Mouse (Mus musculus): ENCODE measurements around the gene Ccnb1. TPM values are rescaled to one million over a fixed set of nuclear protein-coding genes. Genes with fewer than 3 reads are reported as not detected.
A peak's percentile ranks its signal among the peaks of the same experiment; 100 is the strongest.

The Ccnb1 gene
- polyA plus RNA-seq, 1 experiment from 2014 or later = 239 TPM

- no peak overlapping the region for H3K9ac ChIP-seq (ENCODE audit: low read depth, low read length)
- H3K9me3 ChIP-seq (replicated peaks; ENCODE audit: control insufficient read depth, low read length) = no peaks in the 10 kb centered on the region
- H3K4me3 ChIP-seq (ENCODE audit: low read depth, low read length) = no peak overlapping the region
- H3K27ac ChIP-seq (ENCODE audit: low read depth, low read length) = no peak overlapping the region
- no peaks in the 10 kb centered on the region for H3K36me3 ChIP-seq (ENCODE audit: control insufficient read depth, insufficient read depth, low read length)
- ATAC-seq (replicated peaks; ENCODE audit: insufficient number of reproducible peaks, low FRiP score, low TSS enrichment) = no peak
- WGBS (ENCODE audit: insufficient replicate concordance) = 77% methylated on average over 8 of the region's 8 CpGs
- H3K27me3 ChIP-seq (ENCODE audit: control insufficient read depth, insufficient read depth, low read length) = no peaks in the 10 kb centered on the region
- H3K4me2 ChIP-seq = no peak overlapping the region; the same call in 1 of the 2 replicates
- H3K4me1 ChIP-seq (ENCODE audit: control insufficient read depth, insufficient read depth, low read length) = no peaks in the 10 kb centered on the region
These were observed 33.8 kb downstream of the Ccnb1 start for GRCm38 (mm10) chr13:100752529-100752928.

GRCm38 (mm10) chr13:100751402-100751801 lies 35.0 kb downstream of the Ccnb1 start:
- no peaks in the 10 kb centered on the region for H3K4me1 ChIP-seq (ENCODE audit: control insufficient read depth, insufficient read depth, low read length)
- no peak overlapping the region for H3K4me2 ChIP-seq
- H3K9me3 ChIP-seq (replicated peaks; ENCODE audit: control insufficient read depth, low read length) = no peaks in the 10 kb centered on the region
- no peak overlapping the region for H3K27ac ChIP-seq (ENCODE audit: low read depth, low read length)
- 72% methylated on average over 3 of the region's 3 CpGs for WGBS (ENCODE audit: insufficient replicate concordance)
- H3K4me3 ChIP-seq (ENCODE audit: low read depth, low read length) = no peak overlapping the region
- H3K36me3 ChIP-seq (ENCODE audit: control insufficient read depth, insufficient read depth, low read length) = no peaks in the 10 kb centered on the region
- H3K9ac ChIP-seq (ENCODE audit: low read depth, low read length) = no peak overlapping the region
- H3K27me3 ChIP-seq (ENCODE audit: control insufficient read depth, insufficient read depth, low read length) = no peaks in the 10 kb centered on the region
- no peak for ATAC-seq (replicated peaks; ENCODE audit: insufficient number of reproducible peaks, low FRiP score, low TSS enrichment)

DNA sequence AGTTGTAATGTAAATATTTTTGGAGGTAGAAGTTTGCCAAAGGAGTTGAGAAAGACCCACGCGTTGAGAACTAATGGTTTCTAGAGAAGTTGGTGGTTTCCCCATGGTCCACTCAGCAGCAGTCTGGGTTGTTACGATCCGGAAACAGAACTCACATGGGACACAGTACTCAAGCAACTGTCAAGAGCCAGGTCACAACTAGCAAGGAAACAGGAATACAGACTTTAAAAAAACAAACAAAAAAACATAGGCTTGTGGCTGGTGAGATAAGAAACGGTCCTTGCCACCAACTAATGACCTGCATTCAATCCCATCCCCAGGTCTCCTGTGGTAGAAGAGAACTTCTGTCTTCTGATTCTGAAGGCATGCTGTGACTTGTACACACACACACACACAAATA lies 35.6 kb downstream of the Ccnb1 start:
- Histone ChIP-seq H3K4me3 (ENCODE audit: low read depth, low read length) (no peak overlapping the region), H3K27me3 (ENCODE audit: control insufficient read depth, insufficient read depth, low read length) (no peaks in the 10 kb centered on the region), H3K36me3 (ENCODE audit: control insufficient read depth, insufficient read depth, low read length) (no peaks in the 10 kb centered on the region), H3K4me1 (ENCODE audit: control insufficient read depth, insufficient read depth, low read length) (no peaks in the 10 kb centered on the region), H3K9ac (ENCODE audit: low read depth, low read length) (no peak overlapping the region), H3K27ac (ENCODE audit: low read depth, low read length) (no peak overlapping the region), H3K9me3 (replicated peaks; ENCODE audit: control insufficient read depth, low read length) (no peaks in the 10 kb centered on the region), H3K4me2 (no peak overlapping the region)
- 60% methylated on average over 5 of the region's 5 CpGs for WGBS (ENCODE audit: insufficient replicate concordance)
- ATAC-seq (replicated peaks; ENCODE audit: insufficient number of reproducible peaks, low FRiP score, low TSS enrichment) = no peak

GRCm38 (mm10) chr13:100748638-100749037 lies 37.7 kb downstream of the Ccnb1 start:
- Histone ChIP-seq H3K4me3 (ENCODE audit: low read depth, low read length) (no peak overlapping the region), H3K36me3 (ENCODE audit: control insufficient read depth, insufficient read depth, low read length) (no peaks in the 10 kb centered on the region), H3K4me1 (ENCODE audit: control insufficient read depth, insufficient read depth, low read length) (0 out of 2 replicates have a peak, but pooled peaks cover 3% of the 10 kb centered on the region), H3K9me3 (replicated peaks; ENCODE audit: control insufficient read depth, low read length) (no peaks in the 10 kb centered on the region), H3K9ac (ENCODE audit: low read depth, low read length) (no peak overlapping the region), H3K27ac (ENCODE audit: low read depth, low read length) (no peak overlapping the region), H3K4me2 (no peak overlapping the region), H3K27me3 (ENCODE audit: control insufficient read depth, insufficient read depth, low read length) (no peaks in the 10 kb centered on the region)
- WGBS (ENCODE audit: insufficient replicate concordance) = 39% methylated on average over 8 of the region's 8 CpGs
- 0 out of 2 replicates have a peak, but pooled peaks have one; percentile 16 for ATAC-seq (replicated peaks; ENCODE audit: insufficient number of reproducible peaks, low FRiP score, low TSS enrichment)

DNA sequence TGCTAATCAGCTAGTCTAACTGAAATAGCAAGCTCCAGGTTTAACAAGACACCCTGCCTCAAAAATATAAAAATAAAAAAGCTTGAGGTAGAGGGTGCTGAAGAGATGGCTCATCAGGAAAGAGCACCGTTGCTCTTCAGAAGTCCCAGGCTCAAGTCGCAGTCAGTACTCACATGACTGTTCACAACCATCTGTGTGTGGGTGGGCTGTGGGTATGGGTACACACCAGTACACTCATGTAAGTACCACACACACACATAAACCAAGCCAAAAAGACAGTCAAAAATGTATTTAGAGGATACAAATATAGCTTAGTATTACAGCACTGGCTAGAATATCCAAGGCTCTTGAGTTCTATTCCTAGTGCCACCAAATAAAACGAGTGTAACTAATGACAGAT lies 40.3 kb downstream of the Ccnb1 start:
- no peaks in the 10 kb centered on the region for H3K27me3 ChIP-seq (ENCODE audit: control insufficient read depth, insufficient read depth, low read length)

GRCm38 (mm10) chr13:100744036-100744744 lies 42.2 kb downstream of the Ccnb1 start, which contains the start of gene Mrps36:
Gene Mrps36 (minus strand): TSS chr13:100744659.
- Histone ChIP-seq H3K4me3 (ENCODE audit: low read depth, low read length) (peak within 1 kb of the TSS; percentile 82), H3K36me3 (ENCODE audit: control insufficient read depth, insufficient read depth, low read length) (peaks cover 3% of the 10 kb centered on the region; the same call in 1 of the 2 replicates), H3K27ac (ENCODE audit: low read depth, low read length) (peak within 1 kb of the TSS; percentile 98), H3K27me3 (ENCODE audit: control insufficient read depth, insufficient read depth, low read length) (no peaks in the 10 kb centered on the region), H3K4me2 (peak within 1 kb of the TSS; percentile 60), H3K9ac (ENCODE audit: low read depth, low read length) (peak within 1 kb of the TSS; percentile 89), H3K9me3 (replicated peaks; ENCODE audit: control insufficient read depth, low read length) (no peaks in the 10 kb centered on the region), H3K4me1 (ENCODE audit: control insufficient read depth, insufficient read depth, low read length) (peaks cover 5% of the 10 kb centered on the region; the same call in 1 of the 2 replicates)
- peak; percentile 93 for ATAC-seq (replicated peaks; ENCODE audit: insufficient number of reproducible peaks, low FRiP score, low TSS enrichment)
- WGBS (ENCODE audit: insufficient replicate concordance) = 0% methylated on average over 52 of the region's 52 CpGs

More for the DNA sequence above, 40.3 kb downstream of the Ccnb1 start:
- Histone ChIP-seq H3K4me3 (ENCODE audit: low read depth, low read length) (no peak overlapping the region), H3K9ac (ENCODE audit: low read depth, low read length) (no peak overlapping the region), H3K27ac (ENCODE audit: low read depth, low read length) (no peak overlapping the region), H3K4me2 (no peak overlapping the region), H3K36me3 (ENCODE audit: control insufficient read depth, insufficient read depth, low read length) (no peaks in the 10 kb centered on the region), H3K4me1 (ENCODE audit: control insufficient read depth, insufficient read depth, low read length) (peaks cover 5% of the 10 kb centered on the region; the same call in 1 of the 2 replicates), H3K9me3 (replicated peaks; ENCODE audit: control insufficient read depth, low read length) (no peaks in the 10 kb centered on the region)
- 84% methylated on average over 3 of the region's 3 CpGs for WGBS (ENCODE audit: insufficient replicate concordance)
- no peak for ATAC-seq (replicated peaks; ENCODE audit: insufficient number of reproducible peaks, low FRiP score, low TSS enrichment)

- H3K27ac ChIP-seq (ENCODE audit: low read depth, low read length) = peak overlapping the region; percentile 98
- peak overlapping the region; percentile 82 for H3K4me3 ChIP-seq (ENCODE audit: low read depth, low read length)
- H3K4me2 ChIP-seq = peak overlapping the region; percentile 60
- peaks cover 3% of the 10 kb centered on the region; the same call in 1 of the 2 replicates for H3K36me3 ChIP-seq (ENCODE audit: control insufficient read depth, insufficient read depth, low read length)
- H3K9me3 ChIP-seq (replicated peaks; ENCODE audit: control insufficient read depth, low read length) = no peaks in the 10 kb centered on the region
- H3K27me3 ChIP-seq (ENCODE audit: control insufficient read depth, insufficient read depth, low read length) = no peaks in the 10 kb centered on the region
- peak; percentile 21; the same call in 1 of the 2 replicates for ATAC-seq (replicated peaks; ENCODE audit: insufficient number of reproducible peaks, low FRiP score, low TSS enrichment)
- H3K4me1 ChIP-seq (ENCODE audit: control insufficient read depth, insufficient read depth, low read length) = peaks cover 5% of the 10 kb centered on the region; the same call in 1 of the 2 replicates
- WGBS (ENCODE audit: insufficient replicate concordance) = 61% methylated on average over 11 of the region's 11 CpGs
- H3K9ac ChIP-seq (ENCODE audit: low read depth, low read length) = peak overlapping the region; percentile 89
These were observed 42.9 kb downstream of the Ccnb1 start for GRCm38 (mm10) chr13:100743346-100744035.

DNA sequence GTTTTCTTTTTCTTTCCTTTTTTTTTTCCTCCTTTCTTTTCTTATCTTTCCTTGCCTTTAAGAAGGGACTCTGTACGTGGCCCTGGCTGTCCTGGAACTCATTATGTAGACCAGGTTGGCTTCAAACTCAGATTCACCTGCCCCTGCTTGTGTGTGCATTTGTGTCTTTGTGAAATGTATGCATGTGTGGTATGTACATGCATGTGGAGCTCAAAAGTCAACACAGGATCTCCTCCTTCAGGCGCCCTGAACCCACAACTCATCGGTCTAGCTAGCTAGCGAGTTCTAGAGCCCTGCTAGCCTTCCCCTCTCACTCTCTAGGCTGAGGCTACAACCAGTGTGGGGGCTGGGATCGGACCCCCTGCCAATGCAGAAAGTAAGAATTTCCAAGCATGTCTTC lies 43.5 kb downstream of the Ccnb1 start:
- no peak for ATAC-seq (replicated peaks; ENCODE audit: insufficient number of reproducible peaks, low FRiP score, low TSS enrichment)
- Histone ChIP-seq H3K4me1 (ENCODE audit: control insufficient read depth, insufficient read depth, low read length) (peaks cover 5% of the 10 kb centered on the region; the same call in 1 of the 2 replicates), H3K36me3 (ENCODE audit: control insufficient read depth, insufficient read depth, low read length) (peaks cover 3% of the 10 kb centered on the region), H3K27ac (ENCODE audit: low read depth, low read length) (no peak overlapping the region), H3K9me3 (replicated peaks; ENCODE audit: control insufficient read depth, low read length) (no peaks in the 10 kb centered on the region), H3K4me3 (ENCODE audit: low read depth, low read length) (no peak overlapping the region), H3K4me2 (peak overlapping the region; percentile 14), H3K27me3 (ENCODE audit: control insufficient read depth, insufficient read depth, low read length) (no peaks in the 10 kb centered on the region), H3K9ac (ENCODE audit: low read depth, low read length) (no peak overlapping the region)
- 80% methylated on average over 5 of the region's 5 CpGs for WGBS (ENCODE audit: insufficient replicate concordance)
